Mouse (Mus musculus) liver, embryonic 12.5 days (tissue): ENCODE data around the gene Fa2h. TPM values are rescaled to one million over a fixed set of nuclear protein-coding genes. Genes with fewer than 3 reads are reported as not detected.

ENCODE experiments used
- ATAC-seq: fragments of 200-750 bp; cut with Nextera tagmentation; 2 replicates; pipeline ENCODE4 v1.8.0; 2017; ENCODE audit warnings: moderate number of reproducible peaks, mild to moderate bottlenecking, moderate library complexity
- H3K27ac ChIP-seq: fragments of 300-500 bp; sonication (generic); 2 replicates; pipeline ENCODE4 v1.5.1; 2016; ENCODE audit warnings: mild to moderate bottlenecking
- H3K27me3 ChIP-seq: fragments of 300-500 bp; sonication (generic); replicated peaks from 2 replicates; pipeline ENCODE4 v1.6.1; 2016; ENCODE audit warnings: mild to moderate bottlenecking, moderate library complexity
- H3K36me3 ChIP-seq: fragments of 300-500 bp; sonication (generic); 2 replicates; pipeline ENCODE4 v1.6.1; 2016; ENCODE audit warnings: mild to moderate bottlenecking, moderate library complexity
- H3K4me1 ChIP-seq: fragments of 300-500 bp; sonication (generic); 2 replicates; pipeline ENCODE4 v1.6.1; 2016
- H3K4me2 ChIP-seq: fragments of 300-500 bp; sonication (generic); 2 replicates; pipeline ENCODE4 v1.6.1; 2016; ENCODE audit warnings: mild to moderate bottlenecking, moderate library complexity
- H3K4me3 ChIP-seq: fragments of 300-500 bp; sonication (generic); 2 replicates; pipeline ENCODE4 v1.5.1; 2016; ENCODE audit warnings: mild to moderate bottlenecking, moderate library complexity
- H3K9ac ChIP-seq: fragments of 300-500 bp; sonication (generic); 2 replicates; pipeline ENCODE4 v1.6.1; 2016; ENCODE audit warnings: mild to moderate bottlenecking, moderate library complexity
- H3K9me3 ChIP-seq: fragments of 300-500 bp; sonication (generic); replicated peaks from 2 replicates; pipeline ENCODE4 v1.6.1; 2016; ENCODE audit warnings: mild to moderate bottlenecking, moderate library complexity
- WGBS: fragments of 180-500 bp; shearing (Covaris S2); methylation state at CpG from one replicate; pipeline ENCODE4 v1.1.7; 2016; ENCODE audit not compliant: insufficient replicate concordance; 5-methylcytosine and 5-hydroxymethylcytosine counted together
- polyA plus RNA-seq: library from polyadenylated mRNA; unstranded; fragments of >200 nt; fragmentation: Nextera tagmentation; extraction: Ambion mirVana; gene quantifications from 2 replicates; pipeline ENCODE4 v1.2.1, GENCODE M21; 2016

Fa2h gene
- polyA plus RNA-seq, 1 experiment from 2014 or later = not detected

DNA sequence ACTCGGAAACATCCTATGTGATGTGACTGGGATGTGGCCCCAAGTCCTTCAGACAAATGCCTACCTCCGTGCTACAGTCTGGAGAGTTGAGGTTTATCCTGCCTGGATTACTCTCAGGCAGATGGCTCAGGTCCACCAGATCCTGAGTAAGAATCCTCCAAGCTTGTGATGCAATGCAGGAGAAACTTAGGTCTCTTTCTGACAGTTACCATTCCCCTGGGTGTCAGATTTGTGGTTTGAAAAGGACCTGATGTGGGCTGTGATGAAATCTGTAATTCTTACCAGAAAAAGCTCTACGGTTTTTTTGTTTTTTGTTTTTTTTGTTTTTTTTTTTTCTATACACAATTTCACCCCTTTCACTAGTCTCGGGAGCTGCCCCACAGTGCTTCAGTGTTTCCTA is 4.0 kb downstream of the Fa2h start:
- H3K9me3 ChIP-seq = no peaks in the 10 kb centered on the region
- peaks cover 82% of the 10 kb centered on the region for H3K27me3 ChIP-seq
- no peaks in the 10 kb centered on the region for H3K36me3 ChIP-seq
- H3K27ac ChIP-seq = no peak overlapping the region
- no peak overlapping the region for H3K9ac ChIP-seq
- H3K4me3 ChIP-seq = no peak overlapping the region
- H3K4me1 ChIP-seq = peaks cover 9% of the 10 kb centered on the region
- H3K4me2 ChIP-seq = no peak overlapping the region
- ATAC-seq = no peak
- 62% methylated on average over 4 of the region's 4 CpGs for WGBS

DNA sequence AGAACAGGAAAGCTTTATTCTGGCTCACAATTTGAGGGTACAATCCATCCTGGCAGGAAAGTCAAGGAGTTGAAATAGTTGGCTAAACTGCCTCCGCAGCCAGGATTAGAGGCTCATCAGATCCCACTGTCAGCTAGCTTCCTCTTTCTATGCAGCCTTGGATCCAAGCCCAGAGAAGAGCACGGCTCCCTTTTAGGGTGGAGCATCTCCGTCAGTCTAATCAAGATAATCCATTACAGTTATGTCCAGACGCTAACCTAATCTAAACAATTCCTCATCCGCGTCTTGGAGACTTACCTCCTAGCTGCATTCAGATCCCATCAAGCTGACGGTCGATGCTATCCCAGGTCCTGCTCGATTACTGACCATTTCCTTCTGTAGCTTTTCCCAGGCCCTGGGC is 7.7 kb downstream of the Fa2h start:
- ATAC-seq = no peak
- no peaks in the 10 kb centered on the region for H3K36me3 ChIP-seq
- no peak overlapping the region for H3K4me2 ChIP-seq
- no peak overlapping the region for H3K9ac ChIP-seq
- no peaks in the 10 kb centered on the region for H3K4me1 ChIP-seq
- H3K4me3 ChIP-seq = no peak overlapping the region
- no peak overlapping the region for H3K27ac ChIP-seq
- H3K9me3 ChIP-seq = no peaks in the 10 kb centered on the region
- H3K27me3 ChIP-seq = peaks cover 56% of the 10 kb centered on the region
- WGBS = 53% methylated on average over 9 of the region's 9 CpGs

DNA sequence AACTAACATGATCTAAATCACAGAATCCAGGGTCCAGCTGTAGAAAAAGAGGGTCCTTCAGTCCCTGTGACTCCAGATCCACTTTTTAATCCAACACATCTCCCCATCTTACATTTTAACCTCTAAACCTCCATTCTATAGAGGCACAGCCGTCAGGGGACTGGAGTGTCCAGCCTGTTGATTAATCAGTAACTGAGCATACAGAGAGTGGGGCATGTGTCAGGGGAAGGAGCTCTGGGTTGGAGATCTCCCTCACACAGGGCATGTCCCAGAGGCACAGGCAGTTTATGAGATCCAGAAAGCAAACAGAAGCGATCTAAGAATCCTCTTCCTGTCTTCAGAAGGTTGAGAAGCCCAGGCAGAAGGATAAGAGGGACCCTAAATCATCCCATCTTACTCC is 9.0 kb downstream of the Fa2h start:
- Histone ChIP-seq H3K4me2 (no peak overlapping the region), H3K4me1 (no peaks in the 10 kb centered on the region), H3K36me3 (no peaks in the 10 kb centered on the region), H3K9me3 (no peaks in the 10 kb centered on the region), H3K27ac (no peak overlapping the region), H3K9ac (no peak overlapping the region), H3K4me3 (no peak overlapping the region), H3K27me3 (peaks cover 49% of the 10 kb centered on the region)
- no peak for ATAC-seq
- 22% methylated on average over 2 of the region's 2 CpGs for WGBS

DNA sequence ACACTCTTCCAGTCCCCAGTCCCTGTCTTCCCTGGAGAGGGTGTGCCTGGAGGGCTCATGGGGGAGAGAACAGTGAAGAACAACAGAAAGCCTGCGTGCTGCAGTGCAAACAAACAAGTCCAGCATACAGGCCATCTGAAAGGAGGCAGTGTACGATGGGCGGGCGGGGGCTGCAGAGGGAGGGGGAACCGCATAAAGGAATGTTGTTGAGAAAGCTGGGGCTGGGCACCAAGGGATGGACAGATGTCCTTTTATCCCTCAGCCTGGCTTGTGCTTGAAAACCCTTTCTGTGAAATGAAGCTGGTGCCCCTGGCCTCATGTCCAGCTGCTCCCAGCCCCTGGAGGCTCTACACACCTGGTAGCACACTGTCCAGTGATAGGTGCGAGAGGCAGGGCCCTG is 18.4 kb downstream of the Fa2h start:
- 63% methylated on average over 6 of the region's 6 CpGs for WGBS
- Histone ChIP-seq H3K4me3 (no peak overlapping the region), H3K36me3 (no peaks in the 10 kb centered on the region), H3K9ac (no peak overlapping the region), H3K27ac (no peak overlapping the region), H3K4me1 (no peaks in the 10 kb centered on the region), H3K4me2 (no peak overlapping the region), H3K9me3 (no peaks in the 10 kb centered on the region), H3K27me3 (peaks cover 7% of the 10 kb centered on the region; the same call in 1 of the 2 replicates)
- no peak for ATAC-seq

DNA sequence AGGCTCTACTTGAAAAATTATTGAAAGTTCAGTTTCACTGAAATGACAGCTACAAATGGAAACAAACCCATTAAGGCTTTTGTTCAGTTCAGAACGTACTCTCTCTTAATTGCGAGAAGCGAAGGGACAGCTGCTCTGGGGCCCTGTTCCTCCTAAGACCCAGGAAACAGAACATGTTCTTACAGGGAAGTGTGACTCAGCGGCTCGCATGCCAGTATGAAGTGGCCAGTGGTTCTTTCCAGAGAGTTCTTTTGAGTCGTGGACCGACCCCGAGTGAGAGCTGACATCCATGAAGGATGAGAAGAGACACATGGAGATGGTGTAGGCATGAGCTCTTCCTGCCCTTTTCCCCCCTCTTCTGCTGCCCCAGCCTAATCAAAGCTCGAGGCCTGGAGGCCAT is 23.9 kb downstream of the Fa2h start:
- 71% methylated on average over 9 of the region's 9 CpGs for whole genome bisulfite sequencing
- Histone ChIP-seq H3K4me3 (no peak overlapping the region), H3K9me3 (no peaks in the 10 kb centered on the region), H3K4me1 (no peaks in the 10 kb centered on the region), H3K27ac (no peak overlapping the region), H3K9ac (no peak overlapping the region), H3K27me3 (peaks cover 12% of the 10 kb centered on the region), H3K36me3 (no peaks in the 10 kb centered on the region), H3K4me2 (no peak overlapping the region)
- ATAC-seq = no peak

DNA sequence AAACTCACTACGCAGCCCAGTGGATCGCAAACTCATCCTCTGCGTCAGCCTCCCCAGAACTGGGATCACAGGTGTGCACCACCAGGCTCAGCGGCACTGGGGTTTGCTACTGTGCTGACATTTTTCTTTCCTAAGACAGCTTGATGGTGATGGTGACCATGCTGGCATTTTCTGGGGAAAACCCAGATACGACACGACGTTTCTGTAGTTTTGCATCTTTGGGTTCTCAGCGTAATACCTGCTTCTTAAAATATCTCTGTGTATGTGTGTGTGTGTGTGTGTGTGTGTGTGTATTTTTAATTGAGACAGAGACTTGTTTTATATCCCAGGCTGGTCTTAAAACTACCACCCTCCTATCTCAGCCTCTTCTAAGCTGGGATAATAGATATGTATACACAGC is 26.3 kb downstream of the Fa2h start:
- 76% methylated on average over 8 of the region's 8 CpGs for WGBS

DNA sequence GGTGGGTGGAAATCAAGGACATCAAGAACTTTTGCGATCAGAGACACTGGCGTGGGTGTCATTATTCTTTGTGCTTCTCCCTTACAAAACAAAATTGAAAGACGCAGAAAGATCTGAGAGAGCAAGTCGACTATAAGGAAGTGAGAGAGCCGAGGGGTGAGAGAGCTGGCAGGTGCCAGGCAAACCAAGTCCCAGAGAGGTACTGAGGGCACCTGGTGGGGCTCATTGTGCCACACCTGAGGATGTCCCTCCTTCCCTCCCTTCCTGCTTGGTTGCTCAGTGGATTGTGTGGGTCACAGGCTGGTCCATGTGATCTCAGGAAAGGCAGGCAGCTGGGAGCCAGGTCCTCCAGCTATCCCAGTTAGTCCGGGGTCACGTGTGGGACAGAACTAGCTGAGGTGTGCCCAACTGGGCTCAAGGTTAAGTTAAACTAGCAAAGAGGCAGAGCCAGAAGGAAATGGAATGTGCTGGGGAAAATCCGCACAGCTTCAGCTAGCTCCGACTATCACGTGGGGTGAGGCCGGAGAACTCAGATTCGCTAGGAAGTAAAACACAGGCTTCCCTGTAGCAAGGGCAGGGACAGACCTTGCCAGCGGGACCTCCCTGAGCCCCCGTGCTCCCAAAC is 26.9 kb downstream of the Fa2h start:
- H3K4me2 ChIP-seq = no peak overlapping the region
- peaks cover 30% of the 10 kb centered on the region for H3K27me3 ChIP-seq
- H3K9me3 ChIP-seq = no peaks in the 10 kb centered on the region
- 39% methylated on average over 14 of the region's 14 CpGs for WGBS
- no peaks in the 10 kb centered on the region for H3K4me1 ChIP-seq
- H3K9ac ChIP-seq = no peak overlapping the region
- no peak overlapping the region for H3K27ac ChIP-seq
- H3K36me3 ChIP-seq = no peaks in the 10 kb centered on the region
- no peak overlapping the region for H3K4me3 ChIP-seq
- no peak for ATAC-seq

More for the DNA sequence above, 26.3 kb downstream of the Fa2h start:
- Histone ChIP-seq H3K9me3 (no peaks in the 10 kb centered on the region), H3K9ac (no peak overlapping the region), H3K27me3 (peaks cover 25% of the 10 kb centered on the region), H3K4me1 (no peaks in the 10 kb centered on the region), H3K4me3 (no peak overlapping the region), H3K36me3 (no peaks in the 10 kb centered on the region), H3K4me2 (no peak overlapping the region), H3K27ac (no peak overlapping the region)
- ATAC-seq = no peak

DNA sequence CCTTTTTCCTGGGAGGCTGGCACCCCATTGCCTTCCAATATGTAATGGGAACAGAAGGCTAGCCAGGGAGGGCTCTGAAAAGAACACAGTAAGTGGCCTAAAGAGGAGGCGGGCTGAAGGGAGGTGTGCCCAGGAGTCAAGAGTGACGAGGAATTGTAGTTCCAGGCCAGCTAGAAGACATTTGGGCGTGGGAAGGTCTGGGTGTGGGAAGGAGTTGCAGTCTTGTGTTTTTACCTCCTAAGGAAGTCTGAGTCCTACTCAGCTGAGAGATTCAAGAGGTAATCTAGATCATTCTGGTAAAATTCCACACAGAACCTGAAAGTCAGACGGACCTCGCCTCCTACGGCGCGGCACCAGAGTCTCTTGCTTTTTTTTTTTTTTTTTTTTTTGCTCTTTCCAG is 30.1 kb downstream of the Fa2h start:
- H3K27ac ChIP-seq = no peak overlapping the region
- 0 out of 2 replicates have a peak, but pooled peaks cover 5% of the 10 kb centered on the region for H3K9me3 ChIP-seq
- ATAC-seq = no peak
- no peak overlapping the region for H3K9ac ChIP-seq
- H3K27me3 ChIP-seq = peaks cover 38% of the 10 kb centered on the region
- 62% methylated on average over 8 of the region's 8 CpGs for WGBS
- no peak overlapping the region for H3K4me2 ChIP-seq
- no peaks in the 10 kb centered on the region for H3K36me3 ChIP-seq
- no peaks in the 10 kb centered on the region for H3K4me1 ChIP-seq
- no peak overlapping the region for H3K4me3 ChIP-seq

DNA sequence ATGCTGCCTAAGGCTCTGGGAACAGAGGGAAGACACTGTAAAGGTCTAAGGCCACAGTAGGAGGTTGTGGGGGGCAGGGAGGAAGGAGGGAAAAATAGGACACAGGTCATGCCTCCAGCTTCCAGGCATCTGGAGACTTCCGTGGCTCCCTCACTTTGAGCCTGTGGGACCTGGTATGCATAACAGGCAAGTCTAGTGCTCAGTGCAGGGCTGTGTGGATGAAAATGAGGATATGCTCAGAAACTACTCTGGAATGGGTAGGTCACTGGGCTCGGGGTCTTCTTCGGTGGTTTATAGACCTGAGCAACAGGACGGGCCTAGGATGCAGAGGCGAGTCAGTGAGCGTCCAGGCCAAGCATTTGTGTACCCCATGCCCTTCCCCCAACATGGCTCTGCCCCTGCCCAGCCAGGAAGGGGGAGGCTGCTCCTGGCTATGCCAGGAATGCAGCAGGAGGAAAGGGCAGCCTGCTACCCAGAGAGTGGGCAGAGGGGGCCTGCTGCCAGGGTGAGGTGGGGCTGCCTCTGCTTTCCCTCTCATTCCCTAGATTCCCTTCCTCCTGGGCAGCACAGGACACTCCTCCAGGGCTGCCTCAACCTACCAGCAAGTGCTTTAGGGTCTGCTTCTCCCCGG is 32.9 kb downstream of the Fa2h start:
- H3K9ac ChIP-seq = no peak overlapping the region
- H3K4me1 ChIP-seq = no peaks in the 10 kb centered on the region
- H3K36me3 ChIP-seq = no peaks in the 10 kb centered on the region
- no peak overlapping the region for H3K4me3 ChIP-seq
- no peak overlapping the region for H3K4me2 ChIP-seq
- no peak for ATAC-seq
- peaks cover 26% of the 10 kb centered on the region for H3K27me3 ChIP-seq
- H3K9me3 ChIP-seq = 0 out of 2 replicates have a peak, but pooled peaks cover 7% of the 10 kb centered on the region
- 42% methylated on average over 7 of the region's 7 CpGs for WGBS
- H3K27ac ChIP-seq = no peak overlapping the region

DNA sequence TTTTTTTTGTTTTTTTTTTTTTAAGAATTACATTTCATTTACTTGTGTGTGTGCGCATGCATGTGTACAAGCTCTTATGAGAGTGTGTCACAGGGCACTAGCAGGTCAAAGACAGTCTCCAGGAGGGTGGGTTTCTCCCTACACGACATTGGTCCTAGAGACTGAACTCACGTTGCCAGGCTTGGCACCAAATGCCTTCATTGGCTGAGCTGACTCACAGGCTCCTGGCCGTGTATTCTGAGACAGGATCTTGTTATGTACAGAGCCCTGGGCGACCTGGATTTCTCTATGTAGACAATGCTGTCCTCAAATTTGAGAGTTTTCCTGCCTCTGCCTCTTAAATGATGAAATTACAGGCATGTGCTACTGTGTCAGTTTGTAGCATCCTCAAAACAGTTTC is 33.7 kb downstream of the Fa2h start:
- Histone ChIP-seq H3K9me3 (0 out of 2 replicates have a peak, but pooled peaks cover 7% of the 10 kb centered on the region), H3K27ac (no peak overlapping the region)
- WGBS = 53% methylated on average over 5 of the region's 5 CpGs

DNA sequence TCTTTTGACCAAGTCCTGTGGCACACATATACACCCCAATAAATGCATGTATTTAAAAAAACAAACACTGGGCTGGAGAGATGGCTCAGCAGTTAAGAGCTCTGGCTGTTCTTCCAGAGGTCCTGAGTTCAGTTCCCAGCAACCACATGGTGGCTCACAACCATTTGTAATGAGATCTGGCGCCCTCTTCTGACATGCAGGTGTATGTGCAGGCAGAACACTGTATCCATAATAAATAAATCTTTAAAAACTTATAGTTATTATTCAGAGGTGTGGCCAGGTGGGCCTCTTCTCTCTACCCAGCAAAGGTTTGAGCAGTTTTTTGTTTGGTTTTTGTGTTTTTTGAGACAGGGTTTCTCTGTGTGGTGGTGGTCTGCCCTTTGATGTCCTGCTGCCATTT is 34.7 kb downstream of the Fa2h start:
- Histone ChIP-seq H3K36me3 (no peaks in the 10 kb centered on the region), H3K4me2 (no peak overlapping the region), H3K9me3 (0 out of 2 replicates have a peak, but pooled peaks cover 7% of the 10 kb centered on the region), H3K9ac (no peak overlapping the region), H3K27ac (no peak overlapping the region), H3K4me3 (no peak overlapping the region), H3K4me1 (no peaks in the 10 kb centered on the region), H3K27me3 (peaks cover 24% of the 10 kb centered on the region; the same call in 1 of the 2 replicates)
- WGBS = 24% methylated on average over 1 of the region's 1 CpGs
- ATAC-seq = no peak

More for the DNA sequence above, 33.7 kb downstream of the Fa2h start:
- H3K4me2 ChIP-seq = no peak overlapping the region
- H3K4me3 ChIP-seq = no peak overlapping the region
- no peak for ATAC-seq
- H3K36me3 ChIP-seq = no peaks in the 10 kb centered on the region
- H3K27me3 ChIP-seq = peaks cover 25% of the 10 kb centered on the region; the same call in 1 of the 2 replicates
- no peaks in the 10 kb centered on the region for H3K4me1 ChIP-seq
- H3K9ac ChIP-seq = no peak overlapping the region

DNA sequence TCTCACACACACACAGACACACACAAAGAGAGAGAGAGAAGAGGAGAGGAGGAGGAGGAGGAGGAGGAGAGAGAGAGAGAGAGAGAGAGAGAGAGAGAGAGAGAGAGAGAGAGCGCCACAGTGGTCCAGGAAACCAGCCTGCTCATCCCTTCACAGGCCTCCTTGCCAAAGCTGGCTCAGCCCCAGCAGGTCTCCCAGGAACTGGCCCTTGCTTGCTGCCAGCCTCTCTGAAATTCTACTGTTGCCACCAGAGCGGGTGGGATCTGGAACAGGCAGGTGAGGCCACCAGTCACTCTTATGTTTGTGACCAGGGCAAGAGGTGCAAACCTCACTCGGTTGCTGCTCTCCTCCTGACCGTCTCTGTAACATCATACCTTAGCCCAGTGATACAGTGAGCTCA is 36.2 kb downstream of the Fa2h start:
- no peak for ATAC-seq
- H3K27ac ChIP-seq = no peak overlapping the region
- H3K4me2 ChIP-seq = no peak overlapping the region
- WGBS = 64% methylated on average over 4 of the region's 4 CpGs
- no peaks in the 10 kb centered on the region for H3K36me3 ChIP-seq
- peaks cover 18% of the 10 kb centered on the region; the same call in 1 of the 2 replicates for H3K27me3 ChIP-seq
- H3K9me3 ChIP-seq = 0 out of 2 replicates have a peak, but pooled peaks cover 7% of the 10 kb centered on the region
- H3K9ac ChIP-seq = no peak overlapping the region
- H3K4me3 ChIP-seq = no peak overlapping the region
- no peaks in the 10 kb centered on the region for H3K4me1 ChIP-seq
